Mouse (Mus musculus) common myeloid progenitor, adult 5-6 weeks (primary cell): ENCODE measurements at regions not wholly inside any gene's neighbourhood (a gene's known extent, or its start where the extent isn't known, plus 50 kb on each side); places are given as distances from the start of the nearest gene placed in this dataset.

Experiments used
- ATAC-seq: replicated peaks from 2 replicates; pipeline ENCODE4 v1.8.0; 2016; ENCODE audit warnings: low read depth, mild to moderate bottlenecking, moderate TSS enrichment, inconsistent platforms; ENCODE audit not compliant: poor library complexity, severe bottlenecking

- no peak for ATAC-seq
Measured at GRCm38 (mm10) chr7:117196611-117197010, 184.2 kb upstream of the Xylt1 start.

- no peak for ATAC-seq
Measured at GRCm38 (mm10) chr7:117226294-117226693, 154.5 kb upstream of the Xylt1 start.

- no peak for ATAC-seq
Measured at GRCm38 (mm10) chr7:117229619-117230018, 151.2 kb upstream of the Xylt1 start.

- no peak for ATAC-seq
Measured at GRCm38 (mm10) chr7:117256819-117257218, 124.0 kb upstream of the Xylt1 start.

GRCm38 (mm10) chr7:117258557-117258956, 122.2 kb upstream of the Xylt1 start:
- no peak for ATAC-seq

- no peak for ATAC-seq
Measured at GRCm38 (mm10) chr7:117259151-117259550, 121.6 kb upstream of the Xylt1 start.

- ATAC-seq, result no peak
Measured at GRCm38 (mm10) chr7:117259674-117260294, 121.0 kb upstream of the Xylt1 start.

GRCm38 (mm10) chr7:117260596-117260995, 120.2 kb upstream of the Xylt1 start:
- no peak for ATAC-seq

GRCm38 (mm10) chr7:117263126-117263525, 117.7 kb upstream of the Xylt1 start:
- no peak for ATAC-seq

GRCm38 (mm10) chr7:117264341-117264740, 116.4 kb upstream of the Xylt1 start:
- ATAC-seq, result no peak

- no peak for ATAC-seq
Measured at GRCm38 (mm10) chr7:117268096-117268495, 112.7 kb upstream of the Xylt1 start.

GRCm38 (mm10) chr7:117269263-117269897, 111.4 kb upstream of the Xylt1 start:
- ATAC-seq, result no peak

GRCm38 (mm10) chr7:117278388-117278961, 102.3 kb upstream of the Xylt1 start:
- ATAC-seq, result no peak

- ATAC-seq, result no peak
Measured at GRCm38 (mm10) chr7:117282194-117282593, 98.6 kb upstream of the Xylt1 start.

- ATAC-seq, result no peak
Measured at GRCm38 (mm10) chr7:117285206-117285605, 95.6 kb upstream of the Xylt1 start.

- no peak for ATAC-seq
Measured at GRCm38 (mm10) chr7:117285985-117286384, 94.8 kb upstream of the Xylt1 start.

- ATAC-seq, result peak; percentile 68
Measured at GRCm38 (mm10) chr7:117303705-117304104, 77.1 kb upstream of the Xylt1 start.

GRCm38 (mm10) chr7:117310586-117311200, 70.1 kb upstream of the Xylt1 start:
- ATAC-seq, result no peak

- ATAC-seq, result no peak
Measured at GRCm38 (mm10) chr7:117311316-117311715, 69.5 kb upstream of the Xylt1 start.

GRCm38 (mm10) chr7:117316126-117316805, 64.5 kb upstream of the Xylt1 start:
- ATAC-seq, result no peak

GRCm38 (mm10) chr7:117317362-117317761, 63.4 kb upstream of the Xylt1 start:
- ATAC-seq, result no peak
